Mouse (Mus musculus): ENCODE results near the gene Gm20604.

DNA sequence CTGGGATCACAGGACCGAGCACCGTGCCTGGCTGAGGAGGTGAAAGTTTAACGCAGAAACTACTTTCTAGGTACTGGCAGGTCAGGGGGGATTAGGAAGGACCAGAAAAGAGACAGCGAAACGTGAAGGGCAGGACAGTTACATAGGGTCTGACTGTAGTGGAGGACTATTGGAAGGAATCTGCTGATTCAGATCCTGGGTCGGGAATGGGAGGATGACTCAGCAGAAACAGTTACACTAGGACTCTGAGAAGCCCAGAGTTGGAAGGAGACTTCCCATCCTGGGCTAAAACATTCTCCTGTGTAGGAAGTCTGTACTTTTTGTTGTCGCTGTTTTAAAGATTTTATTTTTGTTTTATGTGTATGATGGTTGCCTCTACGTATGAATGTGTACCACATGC lies 13.1 kb upstream of the Gm20604 start:
- no peak for TF ChIP-seq POLR2A (IDR thresholded peaks at IDR 0.05; ENCODE audit: control insufficient read depth, low read depth, low read length)
- no peak for TF ChIP-seq CTCF (IDR thresholded peaks at IDR 0.05; ENCODE audit: control insufficient read depth, insufficient read depth, insufficient replicate concordance, low read depth, low read length)
